Mouse (Mus musculus): ENCODE results near the gene Elmo1.

The Elmo1 gene

GRCm38 (mm10) chr13:20371501-20371900, 281.1 kb downstream of the Elmo1 start:
- no peak for DNase-seq (ENCODE audit: low read depth in 1 of 2, low spot score in 2 of 2)

DNA sequence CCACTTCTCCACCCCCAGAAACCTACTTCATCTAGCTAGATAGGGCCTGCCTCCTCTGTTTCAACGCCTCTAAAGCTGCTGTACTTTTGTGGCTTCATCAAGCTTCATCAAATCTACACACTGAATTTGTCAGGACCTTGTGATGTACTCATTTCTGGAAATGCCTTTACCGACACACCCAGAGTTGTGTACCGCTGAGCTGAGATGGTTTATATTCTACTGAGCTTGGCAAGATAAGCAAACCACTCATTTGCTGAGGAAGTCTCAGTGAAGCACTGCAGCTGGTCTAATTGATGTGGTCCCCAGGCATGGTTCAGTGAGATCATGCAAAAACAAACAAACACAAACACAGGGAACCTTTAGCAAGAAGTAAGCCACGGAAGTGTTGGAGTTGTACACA, 281.9 kb downstream of the Elmo1 start:
- DNase-seq (ENCODE audit: low read depth in 1 of 2, low spot score in 2 of 2): no peak

DNA sequence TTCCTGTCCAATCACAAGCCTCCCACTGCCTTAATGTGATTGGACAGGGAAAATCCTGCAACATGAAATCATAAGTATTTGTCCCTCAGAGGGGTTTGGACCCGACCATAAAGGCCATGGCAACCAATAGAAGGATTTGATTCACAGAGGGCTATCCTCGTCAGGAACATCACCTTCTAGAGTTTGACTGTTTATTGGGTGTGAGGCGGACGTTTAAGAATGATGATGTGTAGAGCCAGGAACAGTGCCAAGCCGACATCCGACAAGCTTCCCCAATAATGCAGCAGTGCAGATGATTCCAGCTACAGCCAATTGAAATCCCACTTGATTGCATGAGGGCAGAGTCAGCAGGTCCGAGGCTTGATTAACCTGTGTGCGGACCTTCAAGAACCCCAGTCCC, 288.5 kb downstream of the Elmo1 start:
- DNase-seq (ENCODE audit: low read depth in 1 of 2, low spot score in 2 of 2): no peak

GRCm38 (mm10) chr13:20383875-20384274, 293.5 kb downstream of the Elmo1 start:
- no peak for DNase-seq (ENCODE audit: low read depth in 1 of 2, low spot score in 2 of 2)

GRCm38 (mm10) chr13:20384846-20385245, 294.4 kb downstream of the Elmo1 start:
- no peak for DNase-seq (ENCODE audit: low read depth in 1 of 2, low spot score in 2 of 2)

DNA sequence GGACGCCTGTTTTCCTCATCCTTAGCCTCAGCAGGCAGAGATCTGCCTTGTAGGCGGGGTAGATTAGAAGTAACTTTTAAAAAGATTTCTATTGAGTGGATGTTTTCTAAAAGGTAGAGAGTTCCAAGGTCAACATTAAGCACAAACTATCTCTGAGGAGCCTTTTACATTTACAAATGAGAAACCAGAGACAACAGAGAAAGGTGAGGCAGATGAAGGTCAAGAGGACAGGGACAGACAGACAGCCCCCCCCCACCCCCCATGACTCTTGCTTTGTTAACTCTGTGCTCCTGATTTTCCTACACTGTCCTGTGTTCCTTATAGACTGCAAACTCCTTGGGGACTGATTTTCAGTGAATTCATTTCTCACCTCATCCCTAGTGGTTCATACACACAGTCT, 295.0 kb downstream of the Elmo1 start:
- no peak for DNase-seq (ENCODE audit: low read depth in 1 of 2, low spot score in 2 of 2)

DNA sequence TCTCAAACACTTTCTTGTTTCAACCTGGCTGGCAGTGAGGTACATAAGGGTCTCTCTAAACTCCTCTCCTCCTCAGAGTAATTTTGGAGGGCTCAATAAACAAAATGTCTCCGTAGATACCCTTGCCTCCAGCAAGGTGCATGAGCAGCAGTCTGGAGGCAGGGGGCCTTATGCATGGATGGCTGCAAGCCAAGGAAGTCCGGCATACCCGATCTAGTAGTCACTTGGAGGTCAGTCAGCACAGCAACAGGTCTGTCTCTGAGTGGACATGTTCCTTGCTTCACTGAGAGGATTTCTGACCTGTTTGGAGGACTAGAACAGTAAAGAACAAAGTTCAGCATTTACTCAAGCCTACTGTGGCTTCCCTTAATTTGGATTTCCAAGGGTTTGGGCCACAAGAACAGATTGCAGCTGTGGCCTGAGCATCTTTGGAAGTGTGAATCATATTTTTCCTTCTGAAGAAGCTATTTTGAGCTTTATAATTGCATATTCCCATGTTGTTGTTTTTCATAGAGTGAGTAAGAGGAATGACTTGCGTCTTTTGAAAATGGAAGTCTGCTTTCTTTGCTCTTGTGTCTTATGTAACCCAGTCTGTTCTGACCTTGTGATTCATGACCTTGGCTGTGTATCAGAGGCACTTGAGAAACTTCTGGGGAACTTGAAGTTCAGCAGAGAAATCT, 296.2 kb downstream of the Elmo1 start:
- no peak for DNase-seq (ENCODE audit: low read depth in 1 of 2, low spot score in 2 of 2)

- no peak for DNase-seq (ENCODE audit: low read depth in 1 of 2, low spot score in 2 of 2)
Measured at GRCm38 (mm10) chr13:20392824-20393598, 302.6 kb downstream of the Elmo1 start.

DNA sequence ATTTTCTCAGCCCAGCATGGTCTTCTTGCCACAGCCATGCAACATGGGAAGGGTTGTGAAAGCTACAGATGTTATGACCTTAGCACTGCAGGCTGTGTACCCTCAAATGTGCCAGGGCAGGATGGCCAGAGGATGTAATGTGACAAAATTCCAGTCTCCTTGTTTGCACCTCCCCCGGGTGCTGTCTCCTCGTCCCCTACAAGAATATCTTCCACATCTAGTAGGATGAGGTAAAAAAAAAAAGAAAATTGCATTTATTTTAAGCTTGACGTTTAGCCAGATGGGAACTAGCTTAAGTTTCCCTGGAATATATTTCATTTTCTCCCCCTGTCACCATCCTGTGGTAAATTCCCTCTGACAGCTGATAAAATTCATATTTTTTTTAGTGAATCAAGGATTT, 307.3 kb downstream of the Elmo1 start:
- no peak for DNase-seq (ENCODE audit: low read depth in 1 of 2, low spot score in 2 of 2)

GRCm38 (mm10) chr13:20398311-20398710, 307.9 kb downstream of the Elmo1 start:
- no peak for DNase-seq (ENCODE audit: low read depth in 1 of 2, low spot score in 2 of 2)

DNA sequence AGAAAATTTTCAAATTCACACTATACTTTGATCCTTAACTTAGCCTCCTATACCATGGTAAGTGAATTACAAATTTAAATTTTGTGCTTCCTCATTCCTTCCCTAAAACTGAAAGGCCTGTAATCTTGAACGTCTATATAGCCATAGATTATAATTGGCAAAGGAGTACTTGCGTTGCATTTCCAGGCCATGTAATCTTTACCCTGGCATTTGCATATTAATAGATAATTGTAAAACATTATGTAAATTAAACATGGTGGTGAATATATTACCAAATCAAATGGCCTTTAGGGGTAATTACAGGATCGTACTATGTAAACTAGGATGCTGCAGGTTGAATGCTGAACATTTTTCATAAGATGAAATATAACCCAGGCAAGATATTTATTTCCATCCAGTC, 314.1 kb downstream of the Elmo1 start:
- no peak for DNase-seq (ENCODE audit: low read depth in 1 of 2, low spot score in 2 of 2)

DNA sequence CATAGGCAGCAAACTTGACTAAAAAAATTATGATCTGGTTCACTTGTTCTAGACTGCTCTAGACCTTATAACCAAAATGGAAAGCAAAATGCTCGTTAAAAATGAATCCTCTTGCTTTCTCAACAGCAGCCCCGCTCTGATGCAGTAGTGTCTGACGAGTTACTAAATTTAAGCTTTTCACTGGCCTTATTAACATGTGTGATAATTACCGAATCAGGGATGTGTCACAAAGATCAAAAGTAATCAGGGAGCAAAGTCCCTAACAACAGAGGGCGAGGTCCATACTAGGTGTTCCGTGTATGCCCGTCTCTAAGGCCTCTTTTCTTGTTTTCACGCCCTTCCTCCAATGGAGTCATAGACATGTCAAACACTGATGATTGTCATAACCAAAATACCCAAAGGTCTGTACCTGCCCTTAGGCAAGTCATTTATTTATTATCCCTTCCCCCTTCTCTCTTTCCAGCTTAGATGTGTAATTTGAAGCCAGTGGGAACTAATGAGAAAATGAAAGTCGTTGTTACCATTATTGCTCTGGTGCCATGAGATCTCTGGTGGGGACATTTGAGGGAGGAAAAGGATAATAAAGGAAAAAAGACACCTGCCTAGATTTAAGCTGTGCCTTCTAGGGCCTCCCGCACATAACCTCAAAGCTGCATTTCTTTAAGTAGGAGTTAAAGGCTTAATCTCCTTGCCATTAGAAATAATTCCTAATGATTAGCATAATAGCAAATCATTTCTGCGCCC, 316.2 kb downstream of the Elmo1 start:
- no peak for DNase-seq (ENCODE audit: low read depth in 1 of 2, low spot score in 2 of 2)

DNA sequence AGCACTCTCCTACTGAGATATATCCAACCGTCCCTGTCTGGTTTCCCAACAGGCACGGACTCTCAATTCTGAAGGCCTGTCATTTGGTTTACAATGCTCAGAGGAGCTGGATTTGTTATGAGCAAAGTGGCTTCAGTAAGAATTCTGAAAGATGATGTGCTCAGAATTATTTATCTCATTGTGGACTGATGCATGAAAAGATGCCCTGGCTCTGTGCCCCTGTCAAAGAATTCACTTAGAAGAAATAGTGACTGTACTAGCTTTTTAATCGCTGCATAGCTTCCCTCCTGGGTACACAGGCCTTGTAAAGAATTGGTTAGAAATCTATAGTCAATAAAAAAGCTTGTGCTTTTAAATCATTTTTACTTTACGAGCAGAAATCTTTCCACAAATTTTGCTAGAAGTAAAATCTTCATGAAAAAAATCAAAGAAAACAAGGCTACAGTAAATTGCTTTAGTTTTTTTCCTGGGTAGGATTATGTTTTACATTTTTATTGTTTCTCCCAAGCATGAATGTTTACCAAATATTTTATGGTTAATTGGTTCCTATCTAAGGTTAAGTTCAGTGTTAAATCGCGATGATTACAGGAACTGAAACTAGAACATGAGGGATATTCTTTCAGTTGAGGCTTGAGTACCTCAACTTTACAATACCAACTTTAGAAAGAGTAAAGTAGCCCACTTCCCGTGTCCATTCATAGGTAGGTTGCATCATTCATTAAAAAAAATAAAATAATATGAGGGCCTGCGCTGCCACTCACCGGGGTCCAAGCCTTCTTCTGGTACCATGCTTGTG, 320.1 kb downstream of the Elmo1 start:
- no peak for DNase-seq (ENCODE audit: low read depth in 1 of 2, low spot score in 2 of 2)

- no peak for DNase-seq (ENCODE audit: low read depth in 1 of 2, low spot score in 2 of 2)
Measured at GRCm38 (mm10) chr13:20416691-20417660, 326.6 kb downstream of the Elmo1 start.

GRCm38 (mm10) chr13:20430998-20431397, 340.6 kb downstream of the Elmo1 start:
- DNase-seq (ENCODE audit: low read depth in 1 of 2, low spot score in 2 of 2): no peak

- no peak for DNase-seq (ENCODE audit: low read depth in 1 of 2, low spot score in 2 of 2)
Measured at GRCm38 (mm10) chr13:20433221-20433858, 342.9 kb downstream of the Elmo1 start.

DNA sequence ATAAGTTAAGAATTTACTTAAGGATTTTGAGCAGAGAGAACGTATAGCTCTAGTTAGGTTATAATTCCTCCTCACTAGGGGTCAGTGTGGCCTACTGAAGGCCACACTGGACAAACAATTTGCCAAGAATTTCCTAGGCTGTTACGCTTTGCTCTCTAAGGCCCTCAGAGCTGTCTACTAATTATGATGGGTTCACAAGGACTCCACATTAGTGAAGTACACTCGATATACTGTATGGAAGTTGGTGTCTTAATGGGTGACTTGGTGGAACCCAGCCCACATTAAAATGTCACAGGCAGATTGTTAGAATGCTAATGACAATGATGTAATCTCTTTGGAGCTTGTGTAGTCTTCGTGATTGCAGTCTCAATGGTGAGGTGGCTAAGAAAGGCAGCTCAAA, 343.7 kb downstream of the Elmo1 start:
- DNase-seq (ENCODE audit: low read depth in 1 of 2, low spot score in 2 of 2): no peak

DNA sequence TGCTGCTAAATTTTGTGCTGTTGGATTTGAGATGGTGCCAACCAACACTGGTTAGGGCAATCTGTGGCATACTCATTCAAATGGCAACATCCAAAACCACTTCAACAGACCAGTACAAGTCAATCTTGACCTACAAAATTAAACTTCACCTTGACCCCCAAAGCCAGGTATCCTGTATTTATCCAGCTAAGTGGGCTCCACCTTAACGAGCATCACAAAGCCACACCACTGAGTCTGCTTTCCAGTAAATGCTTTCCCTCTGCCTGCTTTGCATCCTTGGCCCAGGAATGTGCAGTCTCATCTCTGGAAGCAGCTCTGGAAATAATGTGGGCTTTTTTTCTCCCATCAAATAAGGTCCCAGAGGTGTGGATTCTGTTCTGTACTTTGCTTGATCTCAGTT, 349.1 kb downstream of the Elmo1 start:
- DNase-seq (ENCODE audit: low read depth in 1 of 2, low spot score in 2 of 2): no peak

DNA sequence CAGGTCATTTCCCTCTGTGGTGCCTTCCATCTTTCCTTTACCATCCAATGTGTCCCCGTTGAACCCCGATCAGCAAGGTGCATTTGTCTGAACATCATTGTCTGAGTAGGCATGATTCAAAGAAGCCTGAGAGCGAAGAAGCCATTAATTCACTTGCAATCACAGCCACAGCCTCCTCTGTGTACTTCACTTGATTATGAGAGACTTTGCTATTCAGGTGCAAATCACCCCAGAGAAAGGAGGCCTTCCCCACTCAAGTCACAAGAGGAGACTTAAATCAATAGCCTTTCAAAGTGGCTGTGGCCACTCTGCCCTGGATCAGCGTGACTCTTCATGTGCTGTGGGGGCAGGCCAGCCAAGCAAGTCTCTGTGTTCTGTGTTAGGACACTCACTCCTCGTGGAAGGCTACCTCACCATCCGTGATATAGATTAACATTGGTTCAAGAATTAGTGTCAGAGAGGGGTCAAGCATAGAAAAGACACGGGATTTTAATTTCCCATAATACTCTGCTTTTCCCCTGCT, 360.5 kb downstream of the Elmo1 start:
- no peak for DNase-seq (ENCODE audit: low read depth in 1 of 2, low spot score in 2 of 2)

All from monocyte, adult 2 months (primary cell).